Mouse (Mus musculus): ENCODE measurements around the gene Gdf7. TPM values are rescaled to one million over a fixed set of nuclear protein-coding genes. Genes with fewer than 3 reads are reported as not detected.

Gene Gdf7
- polyA plus RNA-seq, 2 experiments, result not detected

- DNase-seq (ENCODE audit: low read depth in 3 of 3, low spot score in 3 of 3) (no peak), ATAC-seq (ENCODE audit: insufficient read depth) (no peak)
- Histone ChIP-seq H3K4me1 (replicated peaks; ENCODE audit: control insufficient read depth in 2 of 2, insufficient read depth in 2 of 2, low read length in 1 of 2) (no peaks in the 10 kb centered on the region), H3K9ac (replicated peaks) (no peak overlapping the region), H3K4me2 (ENCODE audit: low read depth) (no peak overlapping the region), H3K27me3 (ENCODE audit: control insufficient read depth, insufficient read depth, low read length) (no peaks in the 10 kb centered on the region), H3K9me3 (ENCODE audit: control insufficient read depth, low read length) (no peaks in the 10 kb centered on the region), H3K4me3 (ENCODE audit: insufficient read depth in 1 of 2, low read depth in 2 of 2, low read length in 2 of 2) (no peak overlapping the region), H3K36me3 (replicated peaks; ENCODE audit: control insufficient read depth, insufficient read depth, low read depth) (no peaks in the 10 kb centered on the region; the same call in 1 of the 2 replicates), H3K27ac (no peak overlapping the region)
- WGBS (ENCODE audit: insufficient replicate concordance), result 38% methylated on average over 2 of the region's 2 CpGs
- TF ChIP-seq EP300 (IDR thresholded peaks at IDR 0.05; ENCODE audit: low read depth), result no peak
- TF ChIP-seq CTCF (IDR thresholded peaks at IDR 0.05; ENCODE audit: low read depth), result no peak
These were observed 41.5 kb downstream of the Gdf7 start for GRCm38 (mm10) chr12:8260297-8260696.

Other genes starting within 250 kb of the Gdf7 start
- gene Ldah, start 93.8 kb downstream of the Gdf7 start, polyA plus RNA-seq (2012; rRNA removed), result 10.4 and 13.3 TPM in 2 replicates
- 21.2 and 22.4 TPM in 2 replicates for gene Ldah, start 93.8 kb downstream of the Gdf7 start, polyA plus RNA-seq (2014; fragmentation: Nextera tagmentation; extraction: Ambion mirVana)
- 2.4 and 2.7 TPM in 2 replicates for gene Hs1bp3, start 11.5 kb upstream of the Gdf7 start, polyA plus RNA-seq (2012; rRNA removed)
- 2.1 and 2.3 TPM in 2 replicates for gene Hs1bp3, start 11.5 kb upstream of the Gdf7 start, polyA plus RNA-seq (2014; fragmentation: Nextera tagmentation; extraction: Ambion mirVana)
- 14.1 and 15.2 TPM in 2 replicates for gene Rhob, start 198.1 kb upstream of the Gdf7 start, polyA plus RNA-seq (2012; rRNA removed)
- gene Rhob, start 198.1 kb upstream of the Gdf7 start, polyA plus RNA-seq (2014; fragmentation: Nextera tagmentation; extraction: Ambion mirVana), result 6.3 and 6.9 TPM in 2 replicates

Data from liver, embryonic 14.5 days (tissue).